Mouse (Mus musculus) embryonic stem cell, embryonic (primary cell): ENCODE data around the gene Krt12.

ENCODE experiments used
- CTCF ChIA-PET, 4 experiments: fragments of 300-600 bp in 2 of 4; fragments of 350-600 bp in 2 of 4; sonication (Branson Sonifier 250); formaldehyde crosslinking; loops; one replicate each; lab custom pipeline; 2022; ENCODE audit warnings: inconsistent platforms in 2 of 4; lab: Charles Lee
- POLR2A ChIA-PET, 4 experiments: fragments of 300-600 bp in 2 of 4; fragments of 350-600 bp in 2 of 4; sonication (Branson Sonifier 250); formaldehyde crosslinking; loops; one replicate each; lab custom pipeline; 2022; ENCODE audit warnings: antibody characterized with exemption in 4 of 4, inconsistent platforms in 1 of 4; lab: Charles Lee

The Krt12 gene

GRCm38 (mm10) chr11:99414463-99415147 lies 7.5 kb downstream of the Krt12 start:
- POLR2A ChIA-PET = no interaction called here

GRCm38 (mm10) chr11:99413247-99413646 lies 8.8 kb downstream of the Krt12 start:
- POLR2A ChIA-PET = no interaction called here
- CTCF ChIA-PET = no interaction called here

More at GRCm38 (mm10) chr11:99414463-99415147, 7.5 kb downstream of the Krt12 start:
- CTCF ChIA-PET = interaction anchor here in 2 of 4 experiments (1.0 to 1.1 kb wide), 2 partner anchors 104 kb away, joined by 3 to 6 read pairs; no protein-coding TSS in a partner anchor

GRCm38 (mm10) chr11:99406186-99406585 lies 15.9 kb downstream of the Krt12 start:
- ChIA-PET POLR2A (no interaction called here), CTCF (interaction anchor here in 1 of 4 experiments (0.5 kb wide), 1 partner anchor 95 kb away, joined by 3 read pairs; no protein-coding TSS in a partner anchor)

GRCm38 (mm10) chr11:99399956-99400549 lies 22.0 kb downstream of the Krt12 start:
- ChIA-PET CTCF (no interaction called here), POLR2A (no interaction called here)

GRCm38 (mm10) chr11:99398832-99399231 lies 23.2 kb downstream of the Krt12 start:
- POLR2A ChIA-PET = interaction anchor here in 2 of 4 experiments (0.5 to 0.8 kb wide), 2 partner anchors 9 to 12 kb away, joined by 3 read pairs; partner anchors contain the start of gene Krt10 (in 1 of the 2)
- CTCF ChIA-PET = interaction anchor here in 2 of 4 experiments (0.8 to 1.2 kb wide), 2 partner anchors 30 kb away, joined by 3 to 5 read pairs; no protein-coding TSS in a partner anchor

DNA sequence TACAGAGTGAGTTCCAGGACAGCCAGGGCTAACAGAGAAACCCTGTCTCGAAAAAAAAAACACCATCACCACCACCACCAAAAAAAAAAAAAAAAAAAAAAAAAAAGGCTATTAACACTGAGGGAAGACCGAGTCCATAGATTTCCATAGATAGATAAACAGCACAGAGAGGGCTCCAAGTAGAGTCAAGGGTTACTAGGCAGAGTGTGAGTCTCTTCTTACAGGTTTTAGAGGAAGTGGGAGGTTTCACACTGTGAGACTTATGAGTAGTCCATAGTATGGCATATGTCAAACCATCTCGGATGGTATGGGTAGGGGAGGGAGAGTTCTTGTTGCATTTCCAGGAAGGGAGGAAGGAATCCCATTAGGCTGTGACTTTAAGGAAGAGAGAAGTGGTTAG lies 24.0 kb downstream of the Krt12 start:
- ChIA-PET CTCF (interaction anchor here in 2 of 4 experiments (0.8 to 1.2 kb wide), 2 partner anchors 29 kb away, joined by 3 to 5 read pairs; no protein-coding TSS in a partner anchor), POLR2A (no interaction called here)

- ChIA-PET CTCF (no interaction called here), POLR2A (interaction anchor here in 1 of 4 experiments (0.9 kb wide), 1 partner anchor 11 kb away, joined by 4 read pairs; no protein-coding TSS in a partner anchor)
Measured at GRCm38 (mm10) chr11:99396661-99397060, 25.4 kb downstream of the Krt12 start.

GRCm38 (mm10) chr11:99396034-99396433 lies 26.0 kb downstream of the Krt12 start:
- POLR2A ChIA-PET = interaction anchor here in 1 of 4 experiments (0.8 to 0.9 kb wide), 2 partner anchors 9 to 10 kb away, joined by 4 to 6 read pairs; no protein-coding TSS in a partner anchor
- CTCF ChIA-PET = interaction anchor here in 2 of 4 experiments (1.0 to 1.1 kb wide), 2 partner anchors 21 to 26 kb away, joined by 3 to 5 read pairs; no protein-coding TSS in a partner anchor

- ChIA-PET CTCF (interaction anchor here in 1 of 4 experiments (0.5 kb wide), 1 partner anchor 327 kb away, joined by 3 read pairs; no protein-coding TSS in a partner anchor), POLR2A (interaction anchor here in 1 of 4 experiments (0.6 kb wide), 1 partner anchor 11 kb away, joined by 3 read pairs; no protein-coding TSS in a partner anchor)
Measured at GRCm38 (mm10) chr11:99392492-99392891, 29.6 kb downstream of the Krt12 start.

DNA sequence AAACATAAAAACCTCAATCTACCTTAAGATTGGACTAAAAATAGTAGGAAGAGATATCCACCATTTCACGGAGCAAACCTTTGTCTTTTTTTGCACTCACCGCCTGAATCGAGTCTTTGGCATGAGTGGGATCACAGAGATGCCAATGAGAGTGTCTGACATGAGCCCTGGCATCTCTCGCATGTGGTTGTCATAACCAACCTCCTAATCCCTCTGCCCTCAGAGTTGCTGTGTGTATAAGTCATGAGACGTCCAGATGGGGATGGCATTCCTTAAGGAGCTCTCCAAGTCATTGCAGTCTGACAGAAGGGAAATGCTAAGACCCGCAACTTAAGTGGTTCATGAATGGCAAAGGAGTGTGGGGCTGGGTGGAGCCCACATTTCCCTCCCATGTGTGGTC lies 30.7 kb downstream of the Krt12 start:
- POLR2A ChIA-PET = no interaction called here

DNA sequence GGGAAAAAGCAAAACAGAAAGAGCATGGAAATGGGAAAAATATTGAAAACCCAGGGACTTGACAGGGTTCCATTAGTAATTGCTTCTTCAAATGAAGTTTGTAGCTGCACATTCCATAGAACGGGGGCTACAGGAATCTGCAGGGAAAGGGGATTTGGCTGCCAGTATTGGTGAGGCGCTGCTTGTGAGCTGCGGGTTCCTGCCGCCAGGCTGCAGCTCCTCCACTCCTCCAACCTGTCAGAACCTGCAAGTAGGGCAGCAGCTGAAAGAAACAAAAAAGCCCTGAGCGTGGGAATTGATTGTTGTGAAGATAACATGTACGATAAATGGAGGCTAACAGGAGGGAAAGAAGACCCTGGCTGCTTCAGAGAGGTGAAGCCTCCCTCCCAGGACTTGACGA lies 31.2 kb downstream of the Krt12 start:
- POLR2A ChIA-PET = no interaction called here
- CTCF ChIA-PET = no interaction called here

More for the DNA sequence above, 30.7 kb downstream of the Krt12 start:
- CTCF ChIA-PET = no interaction called here

DNA sequence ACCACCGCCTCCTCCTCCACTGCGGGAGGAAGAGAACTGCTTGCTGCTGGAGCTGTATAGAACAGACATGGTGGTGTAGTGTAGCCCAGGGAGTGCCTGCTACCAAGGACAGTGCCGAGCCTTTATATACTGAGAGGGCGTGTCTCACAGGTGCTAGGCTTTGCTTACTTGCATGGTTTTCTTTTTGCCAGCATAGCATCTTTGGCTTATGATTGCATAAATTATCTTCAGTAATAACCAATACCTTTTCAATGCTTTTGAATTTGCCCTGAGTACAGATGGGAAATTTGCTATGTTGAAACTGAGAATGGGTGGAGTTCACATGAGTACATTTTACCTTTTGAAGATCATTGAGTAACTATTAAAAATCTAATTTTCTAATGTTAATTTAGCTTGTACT lies 32.8 kb downstream of the Krt12 start, which contains the start of gene Krt10:
Gene Krt10 (minus strand): TSS at position 101 of the 400 bp plus-strand sequence.
- ChIA-PET POLR2A (interaction anchor here in 2 of 4 experiments (0.6 to 1.1 kb wide), 2 partner anchors 10 to 738 kb away, joined by 3 read pairs; no protein-coding TSS in a partner anchor), CTCF (interaction anchor here in 1 of 4 experiments (0.6 to 1.2 kb wide), 2 partner anchors 25 to 43 kb away, joined by 3 read pairs; no protein-coding TSS in a partner anchor)

- POLR2A ChIA-PET = interaction anchor here in 1 of 4 experiments (0.6 kb wide), 1 partner anchor 1992 kb away, joined by 4 read pairs; no protein-coding TSS in a partner anchor
- CTCF ChIA-PET = interaction anchor here in 1 of 4 experiments (0.6 to 1.2 kb wide), 2 partner anchors 24 to 43 kb away, joined by 3 read pairs; no protein-coding TSS in a partner anchor
Measured at GRCm38 (mm10) chr11:99388661-99389060, 33.4 kb downstream of the Krt12 start.

GRCm38 (mm10) chr11:99385813-99386721 lies 36.0 kb downstream of the Krt12 start:
- POLR2A ChIA-PET = interaction anchor here (0.5 to 1.8 kb wide), 14 partner anchors 9 to 934 kb away, joined by 3 to 13 read pairs (median 3); partner anchors contain the start of genes Eif1 (in 2 of the 4) and Krtap17-1 (in 1 of the 4)
- CTCF ChIA-PET = interaction anchor here (0.6 to 1.9 kb wide), 7 partner anchors 17 to 912 kb away, joined by 3 to 7 read pairs (median 3); no protein-coding TSS in a partner anchor

DNA sequence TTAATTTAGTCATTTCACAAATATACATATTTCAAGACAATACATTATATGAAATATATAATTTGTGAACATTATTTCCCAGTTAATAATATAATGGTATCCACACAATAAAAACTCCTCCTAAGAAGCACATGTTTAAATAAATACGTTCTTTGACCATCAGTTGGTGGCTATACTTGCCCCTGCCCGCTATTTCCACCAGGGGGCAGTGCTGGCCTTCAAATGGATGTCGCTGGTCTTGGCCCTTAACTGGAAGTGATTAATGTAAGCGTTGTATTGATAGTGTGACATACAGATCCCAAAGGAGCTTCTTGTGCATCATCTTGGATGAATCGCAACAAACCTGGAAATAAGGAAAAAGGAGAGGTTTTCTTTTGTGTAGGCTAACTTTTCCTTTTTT lies 42.5 kb downstream of the Krt12 start:
- ChIA-PET CTCF (interaction anchor here in 1 of 4 experiments (0.7 to 1.3 kb wide), 5 partner anchors 9 to 903 kb away, joined by 3 to 5 read pairs (median 3); no protein-coding TSS in a partner anchor), POLR2A (no interaction called here)

- ChIA-PET CTCF (interaction anchor here in 2 of 4 experiments (1.1 kb wide), 2 partner anchors 10 to 11 kb away, joined by 5 to 6 read pairs; no protein-coding TSS in a partner anchor), POLR2A (no interaction called here)
Measured at GRCm38 (mm10) chr11:99374803-99375202, 47.3 kb downstream of the Krt12 start, which contains the start of gene Krt28. Gene Krt28, minus strand, starts transcription at chr11:99374903.

DNA sequence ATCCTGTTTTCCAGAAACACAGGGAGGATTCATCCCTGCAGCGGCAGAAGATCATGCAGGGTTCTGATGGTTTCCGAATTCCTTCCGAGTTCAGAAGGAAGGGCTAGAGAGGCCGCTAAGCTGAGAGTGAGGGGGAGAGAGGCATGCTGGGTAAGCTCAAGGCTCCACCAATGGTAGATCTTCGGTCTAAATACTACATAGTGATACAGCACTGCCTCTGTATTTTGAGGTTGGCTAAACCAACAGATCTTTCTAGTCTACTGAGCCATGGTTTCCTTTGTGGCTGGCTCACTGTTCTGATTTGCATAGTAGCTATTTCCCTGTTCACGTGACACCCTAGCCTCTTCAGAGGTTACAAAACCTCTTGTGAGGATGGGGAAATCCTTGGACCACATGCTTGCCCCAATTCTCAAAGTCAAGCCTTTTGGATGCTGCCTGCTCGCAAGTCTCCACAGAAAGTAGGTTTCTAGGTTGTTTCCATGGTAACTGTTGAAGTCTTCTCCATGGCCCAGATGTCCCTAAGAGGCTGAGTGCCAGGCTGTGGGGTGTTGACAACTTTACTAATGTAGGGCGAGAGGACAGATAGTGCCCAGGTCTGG lies 52.1 kb downstream of the Krt12 start:
- ChIA-PET CTCF (interaction anchor here (0.5 to 1.7 kb wide), 19 partner anchors 10 to 920 kb away, joined by 3 to 9 read pairs (median 3); partner anchors contain the start of genes Krt17 (in 1 of the 4) and Krt24 (in 1 of the 4)), POLR2A (interaction anchor here in 1 of 4 experiments (0.6 to 0.7 kb wide), 2 partner anchors 16 to 998 kb away, joined by 3 read pairs; no protein-coding TSS in a partner anchor)
